Mouse (Mus musculus): ENCODE results near the gene Eme2. TPM values are rescaled to one million over a fixed set of nuclear protein-coding genes. Genes with fewer than 3 reads are reported as not detected.

The Eme2 gene
- polyA plus RNA-seq, 2 experiments from 2014 or later = 19.9 to 41.4 TPM

DNA sequence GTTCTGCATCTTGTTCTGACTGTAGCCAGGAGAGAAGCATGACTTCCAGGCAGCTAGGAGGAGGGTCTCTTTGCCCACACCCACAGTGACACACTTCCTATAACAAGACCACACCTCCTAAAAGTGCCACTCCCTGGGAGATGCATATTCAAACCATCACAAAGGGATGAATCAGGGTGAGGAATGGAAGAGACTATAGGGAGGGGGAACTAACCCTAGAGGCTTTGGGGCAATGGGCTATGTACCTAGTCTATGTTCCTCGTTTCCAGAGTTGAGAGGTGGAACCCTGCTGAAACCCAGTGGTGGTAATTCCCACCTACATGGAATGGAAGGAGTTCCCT, 20.5 kb downstream of the Eme2 start:
- ATAC-seq = no peak

DNA sequence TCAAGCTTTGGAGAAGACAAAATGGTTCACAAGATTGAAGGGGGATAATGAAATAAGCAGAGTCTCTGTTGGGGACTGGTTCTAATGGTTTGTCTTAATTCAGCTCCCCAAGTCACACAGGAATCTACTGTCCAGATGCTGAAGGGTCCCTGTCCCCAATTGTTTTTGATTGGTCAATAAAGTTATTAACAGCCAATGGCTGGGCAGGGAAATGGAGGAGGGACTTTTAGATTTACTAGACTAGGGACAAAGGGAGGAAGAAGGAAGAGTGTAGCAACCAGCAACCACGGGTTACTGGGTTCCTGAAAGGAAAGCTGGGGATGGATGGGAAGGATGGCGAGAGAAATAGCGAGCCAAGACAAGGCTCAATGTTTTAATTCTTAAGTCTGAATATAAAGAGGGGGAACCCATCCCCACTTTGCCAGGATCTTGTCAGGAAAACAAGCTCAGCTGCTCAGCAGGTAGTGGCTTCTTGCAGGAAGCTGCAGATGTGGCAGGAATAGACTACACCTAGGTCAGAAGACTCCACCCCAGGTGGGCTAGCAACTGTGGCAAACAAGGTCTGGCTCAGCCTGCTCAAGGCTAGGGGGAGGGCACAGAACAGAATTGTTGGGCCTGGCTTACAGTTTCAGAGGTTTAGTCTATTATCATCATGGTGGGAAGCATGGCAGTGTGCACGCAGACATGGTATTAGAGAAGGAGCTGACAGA, 21.0 kb downstream of the Eme2 start:
- no peak for ATAC-seq

DNA sequence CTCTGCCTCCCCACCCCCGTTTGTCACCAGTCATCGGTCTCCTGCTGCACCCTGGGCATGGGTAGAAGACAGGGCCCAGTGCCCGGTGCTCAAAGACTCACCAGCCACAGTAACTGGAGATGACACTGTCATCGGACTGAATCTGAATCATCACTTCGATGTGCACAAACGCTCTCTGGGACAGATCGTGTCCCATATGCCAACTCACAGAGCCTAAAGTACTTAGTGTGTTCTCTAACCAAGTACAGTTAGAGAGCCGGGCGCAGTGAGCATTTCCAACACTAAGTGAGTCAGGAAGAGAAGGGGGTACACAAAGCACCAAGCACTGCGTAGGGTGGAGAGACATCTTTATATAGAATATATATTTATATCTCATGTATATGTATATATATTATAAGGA, 27.0 kb downstream of the Eme2 start:
- no peak for ATAC-seq

DNA sequence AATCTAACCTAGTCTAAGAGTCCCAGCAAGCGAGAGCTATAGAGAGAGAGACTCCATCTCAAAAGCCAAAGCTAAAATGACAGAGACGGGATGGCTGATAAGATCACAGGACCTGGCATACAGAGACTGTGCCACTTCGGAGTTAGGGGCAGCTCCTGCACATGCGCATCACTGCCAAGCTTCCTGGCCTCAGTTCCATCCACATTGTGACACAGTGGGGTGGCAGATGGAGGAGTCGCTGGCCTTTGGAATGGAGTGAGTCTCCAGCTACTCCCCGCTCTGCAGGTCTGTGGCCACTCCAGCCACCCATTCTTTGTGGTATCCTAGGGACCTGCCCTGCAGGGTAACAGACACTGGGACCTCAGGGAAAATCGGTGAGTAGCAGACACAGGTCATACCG, 29.1 kb downstream of the Eme2 start, which contains the start of gene Igfals:
Gene Igfals (plus strand): TSS at position 222 of the 400 bp plus-strand sequence.
- ATAC-seq = no peak

DNA sequence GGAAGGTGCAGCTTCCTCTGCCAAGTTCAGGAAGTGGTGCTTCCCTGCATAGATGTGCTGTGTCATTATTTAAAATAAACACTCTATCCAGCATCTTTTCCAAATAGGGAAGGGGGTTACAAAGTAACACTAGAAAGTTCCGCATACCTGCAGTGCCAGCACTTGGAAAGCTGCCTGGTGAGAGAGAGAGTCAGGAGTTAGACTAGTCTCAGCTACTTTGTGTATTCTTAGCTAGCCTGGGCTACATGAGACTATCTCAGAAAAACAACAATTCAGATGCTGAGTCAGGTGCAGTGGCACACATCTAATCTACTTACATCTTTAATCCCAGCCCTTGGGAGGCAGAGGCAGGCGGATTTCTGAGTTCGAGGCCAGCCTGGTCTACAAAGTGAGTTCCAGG, 33.1 kb downstream of the Eme2 start:
- ATAC-seq = no peak

DNA sequence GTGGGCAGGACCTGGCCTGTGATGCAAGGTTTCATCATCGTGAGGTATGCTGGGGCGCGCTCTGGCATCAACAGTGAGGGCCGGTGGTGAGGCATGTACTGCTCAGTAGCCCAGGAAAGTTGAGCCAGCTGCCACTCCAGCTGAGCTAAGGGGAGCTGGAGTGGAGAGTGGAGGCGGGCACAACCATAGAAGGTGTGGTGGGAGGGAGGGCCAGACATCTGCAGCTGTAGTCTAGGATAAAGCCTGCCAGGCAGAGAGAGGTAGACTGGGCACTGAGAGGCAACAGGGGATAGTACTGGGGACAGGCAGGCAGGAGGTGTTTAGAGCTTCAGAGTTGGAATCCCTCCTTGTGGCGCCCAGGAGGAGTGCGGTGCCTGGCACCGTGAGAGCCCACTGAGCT, 34.8 kb downstream of the Eme2 start:
- ATAC-seq = no peak

DNA sequence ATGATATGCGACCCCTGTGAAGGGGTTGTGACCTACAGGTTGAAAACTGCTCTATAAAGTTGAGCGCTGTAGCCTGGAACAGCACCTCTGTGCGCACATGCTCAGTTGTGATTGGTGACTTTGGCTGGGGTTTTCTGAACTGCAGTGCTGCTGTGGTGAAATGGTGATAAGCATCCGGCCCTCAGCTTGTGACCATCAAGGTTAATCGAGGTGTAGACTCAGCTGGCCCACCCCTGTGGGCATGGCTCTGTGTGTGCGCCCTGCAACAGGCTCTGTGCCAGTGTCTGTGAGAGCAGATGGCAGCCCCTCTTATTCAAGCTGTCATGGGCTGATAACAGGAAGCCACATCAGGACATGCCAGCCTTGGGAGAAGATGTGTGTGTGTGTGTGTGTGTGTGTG, 35.9 kb downstream of the Eme2 start:
- no peak for ATAC-seq

DNA sequence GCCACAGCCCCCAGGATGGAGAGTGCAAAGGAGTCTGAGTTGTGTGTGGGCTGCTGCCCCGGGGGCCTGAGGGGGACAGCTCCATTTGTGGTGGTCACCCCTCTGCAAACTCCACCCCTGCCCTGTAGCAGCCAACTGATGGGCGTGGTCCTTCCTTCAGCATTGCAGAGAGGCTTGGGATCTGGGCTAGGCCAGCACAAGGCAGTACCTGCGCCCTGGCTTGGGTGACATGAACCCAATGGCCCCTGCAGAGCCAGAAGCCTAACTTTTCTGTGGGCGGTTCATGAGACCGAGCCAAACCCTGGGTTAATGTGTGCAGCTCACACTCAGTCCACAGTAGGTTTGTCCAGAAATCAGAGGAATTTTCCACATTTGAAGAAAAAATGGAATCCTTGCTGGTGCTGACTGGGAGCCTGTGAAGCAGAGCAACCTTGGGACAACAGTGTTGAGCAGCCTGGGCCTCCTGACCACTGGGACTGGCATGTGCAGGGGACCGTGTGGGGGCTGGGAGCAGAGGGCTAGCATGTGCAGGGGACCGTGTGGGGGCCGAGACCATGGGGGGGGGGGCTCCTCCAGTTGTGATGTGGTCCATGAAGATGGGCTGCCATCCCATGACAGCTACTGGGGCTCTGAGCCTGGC, 36.9 kb downstream of the Eme2 start:
- ATAC-seq = no peak

DNA sequence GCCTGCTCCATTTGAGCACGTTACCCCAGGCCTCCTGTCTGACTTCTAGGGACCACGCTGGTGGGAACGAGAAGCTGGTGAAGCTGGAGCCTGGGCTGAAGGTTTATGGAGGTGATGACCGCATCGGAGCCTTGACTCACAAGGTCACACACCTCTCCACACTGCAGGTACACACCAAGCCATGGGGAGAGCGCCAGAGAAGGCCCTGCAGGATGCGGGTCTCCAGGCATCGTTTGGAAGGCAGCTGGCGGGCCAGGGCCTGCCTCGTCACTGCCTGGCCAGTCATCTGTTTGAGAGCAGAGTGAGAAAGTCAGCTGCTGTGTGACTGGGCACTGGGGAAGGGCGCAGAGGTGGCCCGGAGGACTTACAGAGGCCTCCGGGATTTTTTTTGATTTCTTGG, 38.3 kb downstream of the Eme2 start:
- ATAC-seq = no peak

DNA sequence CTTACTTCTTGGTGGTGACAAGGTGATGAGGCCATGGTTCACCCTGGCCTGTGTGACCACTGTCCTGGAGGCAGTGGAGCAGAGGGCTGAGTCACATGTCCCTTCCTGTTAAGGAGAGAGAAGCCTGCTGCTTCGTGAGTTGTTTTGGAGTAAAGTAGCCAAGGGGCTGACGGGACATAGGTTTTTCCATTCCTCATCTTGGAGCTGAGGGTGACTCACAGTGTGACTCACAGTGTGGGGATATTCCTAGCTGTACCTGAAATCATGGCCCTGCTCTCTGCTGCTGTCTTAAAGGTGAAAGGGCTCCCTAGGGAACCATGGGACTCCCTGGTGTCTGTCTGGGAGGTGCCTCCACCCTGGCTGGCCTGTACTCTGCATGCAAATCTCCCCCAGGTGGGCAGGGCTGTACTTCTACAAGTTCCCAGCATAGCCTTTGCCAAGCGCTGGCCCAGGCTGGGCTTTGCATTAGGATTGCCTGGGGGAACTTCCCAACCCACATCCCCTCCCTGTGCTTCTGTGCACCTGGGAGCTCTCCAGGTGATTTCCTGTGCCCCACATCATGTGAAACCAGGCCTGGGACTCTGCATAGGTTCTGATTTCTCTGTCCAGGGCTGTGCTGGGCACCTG, 38.9 kb downstream of the Eme2 start:
- no peak for ATAC-seq

DNA sequence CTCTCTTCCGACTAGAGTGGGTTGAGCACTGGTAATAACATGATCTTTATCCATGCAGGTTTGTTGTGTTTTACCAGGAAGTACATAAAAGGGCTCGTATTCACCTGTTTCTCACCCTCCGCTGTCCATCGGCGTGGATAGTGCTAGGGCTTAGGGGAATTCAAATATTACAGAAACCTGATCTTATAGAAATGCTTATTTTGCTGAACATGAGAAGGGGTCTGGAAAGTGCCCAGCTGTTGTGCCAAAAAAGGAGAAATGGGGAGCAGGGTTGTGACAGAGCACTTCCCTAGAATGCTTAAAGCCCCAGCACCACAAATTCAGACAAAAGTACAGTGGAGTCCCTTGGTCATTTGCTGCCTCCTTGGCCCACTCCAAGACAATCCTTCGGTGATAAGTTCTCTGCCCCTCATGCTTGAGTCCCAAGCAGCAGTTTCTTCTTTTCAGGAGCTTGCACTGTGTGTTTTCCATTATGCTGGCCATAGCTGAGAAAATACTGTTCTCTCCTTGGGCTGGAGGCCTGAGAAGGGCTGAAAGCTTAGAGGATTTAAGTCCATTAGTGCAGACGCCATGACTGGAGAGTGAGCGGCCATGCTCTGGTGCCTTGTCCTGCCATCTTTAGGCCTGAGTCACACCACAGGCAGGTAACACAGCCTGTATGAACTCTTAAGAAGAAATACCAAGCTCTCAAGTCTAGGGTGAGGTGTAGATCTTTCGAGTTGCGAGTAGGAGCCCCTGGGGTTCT, 43.3 kb downstream of the Eme2 start:
- ATAC-seq = no peak

DNA sequence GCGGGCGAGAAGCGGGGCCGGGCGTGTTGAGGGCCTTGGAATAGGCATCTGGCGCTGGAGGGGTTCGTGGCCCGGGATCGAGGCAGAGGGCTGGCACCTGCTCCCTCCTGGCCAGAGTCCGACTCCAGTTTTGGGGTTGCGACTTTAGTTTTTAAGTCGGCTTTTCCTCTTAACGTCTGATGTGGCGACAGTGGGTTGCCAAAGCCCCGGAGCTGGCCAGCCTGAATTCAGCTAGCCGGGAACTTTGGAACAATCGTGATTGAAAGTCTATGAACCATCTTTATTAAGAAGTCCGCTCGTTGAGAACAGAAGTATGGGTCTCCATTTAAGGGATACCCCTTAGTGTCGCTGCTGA, 44.1 kb downstream of the Eme2 start:
- ATAC-seq = no peak

DNA sequence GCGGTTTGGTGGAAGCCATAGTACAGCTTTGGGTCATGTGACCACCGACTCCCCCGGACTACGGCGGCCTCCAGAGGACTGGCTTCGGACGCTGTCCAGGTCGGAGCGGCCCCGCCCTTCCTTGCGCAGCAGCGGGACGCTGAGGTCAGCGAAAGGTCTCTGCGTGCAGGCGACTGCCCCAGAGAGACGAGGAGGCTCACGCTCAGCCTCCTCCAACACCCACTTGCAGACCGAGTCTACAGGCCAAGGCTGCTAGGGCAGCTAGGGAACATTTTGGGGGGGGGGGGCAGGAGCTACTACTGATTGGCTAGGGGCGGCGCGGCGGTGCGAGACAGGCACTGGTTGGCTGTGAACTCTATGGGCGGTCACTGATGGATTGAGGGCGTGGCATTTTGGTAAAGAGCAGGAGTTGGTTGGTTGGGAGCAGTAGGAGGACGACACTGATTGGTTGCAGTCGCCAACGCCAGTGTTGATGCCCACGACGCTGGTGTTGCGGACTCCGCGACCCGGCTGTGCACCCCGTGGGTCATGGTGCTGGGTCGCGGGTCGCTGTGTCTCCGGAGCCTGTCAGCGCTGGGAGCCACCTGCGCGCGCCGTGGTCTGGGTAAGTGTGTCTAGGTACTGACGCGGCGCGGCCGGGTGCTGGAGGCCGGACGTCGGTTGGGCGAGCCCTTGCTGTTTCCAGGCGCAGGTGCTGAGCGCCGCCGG, 44.7 kb downstream of the Eme2 start, which contains the start of gene Fahd1:
Gene Fahd1 (minus strand): TSS at position 300 of the 708 bp plus-strand sequence.
- ATAC-seq = peak; percentile 98

DNA sequence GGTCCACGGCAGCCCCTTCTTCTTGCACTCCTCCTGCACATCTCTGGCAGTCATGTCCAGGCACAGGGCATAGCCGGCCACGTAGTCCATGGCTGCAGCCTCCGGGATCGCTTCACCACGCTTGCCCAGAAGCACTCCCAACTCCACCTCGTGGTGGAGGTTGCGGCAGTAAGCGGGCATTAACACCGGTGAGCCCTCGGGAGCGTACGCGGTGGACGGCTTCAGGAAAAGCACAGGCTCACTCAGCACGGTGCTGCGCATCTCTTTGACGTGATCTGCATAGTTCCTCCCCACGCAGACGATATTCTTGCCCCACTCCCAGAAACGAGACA, 45.2 kb downstream of the Eme2 start:
- ATAC-seq = peak; percentile 49

DNA sequence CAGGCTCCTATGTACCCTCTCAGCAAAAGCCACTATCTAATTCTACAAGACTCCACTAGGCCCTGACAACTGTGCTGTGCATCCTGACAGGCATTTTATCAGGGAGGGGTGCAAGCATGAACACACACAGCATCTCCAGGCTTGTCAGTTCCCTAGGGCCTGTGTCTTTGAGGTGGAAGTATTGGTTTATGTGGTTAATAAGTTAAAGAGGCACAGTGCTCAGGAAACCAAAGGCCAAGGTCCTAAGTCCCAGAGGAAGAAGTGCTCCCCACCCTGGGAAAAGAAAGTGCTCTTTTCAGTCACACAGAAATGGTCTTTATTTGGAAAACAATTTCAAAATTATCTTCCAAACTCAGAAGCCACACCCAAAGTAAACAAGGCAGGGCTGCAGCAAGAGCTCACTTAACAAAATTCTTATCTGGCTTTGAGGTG, 46.3 kb downstream of the Eme2 start:
- no peak for ATAC-seq

DNA sequence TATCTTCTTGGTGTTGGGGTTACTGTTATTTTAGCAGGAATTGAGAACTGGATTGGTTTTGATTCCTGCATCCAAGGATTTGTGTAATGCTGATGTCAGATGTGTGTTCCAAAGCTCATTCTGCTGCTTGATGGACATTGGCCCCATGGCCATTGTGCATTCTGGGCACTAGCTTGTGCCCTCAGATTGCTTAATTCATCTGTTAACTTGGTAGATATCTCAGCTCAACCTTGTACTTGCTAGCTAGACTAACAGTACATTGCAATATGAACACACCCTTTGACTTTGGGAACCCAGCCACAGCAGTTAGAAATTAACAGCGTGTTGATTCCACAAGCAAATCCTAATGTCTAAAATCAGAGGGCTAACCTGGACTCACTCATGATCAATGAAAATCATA, 47.5 kb downstream of the Eme2 start:
- ATAC-seq = no peak

DNA sequence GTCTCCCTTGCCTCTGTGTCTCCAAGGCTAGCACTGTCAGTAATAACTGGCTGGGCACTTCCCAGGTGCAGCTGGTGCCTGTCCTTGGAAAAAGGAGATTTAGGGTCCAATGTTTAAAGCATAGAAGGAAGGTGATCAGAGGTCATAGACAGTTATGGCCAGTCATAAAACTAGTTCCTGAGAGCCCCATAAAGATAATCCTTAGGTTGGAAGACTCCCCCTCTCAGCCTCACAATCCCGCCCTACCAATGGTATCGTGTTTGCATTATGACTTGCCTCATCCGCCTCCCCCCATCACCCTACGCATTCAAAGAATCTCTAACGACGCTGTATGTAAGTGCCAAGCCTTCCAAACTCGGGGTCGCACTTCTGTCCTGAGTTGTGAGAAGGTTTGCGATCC, 50.4 kb downstream of the Eme2 start:
- ATAC-seq = no peak

DNA sequence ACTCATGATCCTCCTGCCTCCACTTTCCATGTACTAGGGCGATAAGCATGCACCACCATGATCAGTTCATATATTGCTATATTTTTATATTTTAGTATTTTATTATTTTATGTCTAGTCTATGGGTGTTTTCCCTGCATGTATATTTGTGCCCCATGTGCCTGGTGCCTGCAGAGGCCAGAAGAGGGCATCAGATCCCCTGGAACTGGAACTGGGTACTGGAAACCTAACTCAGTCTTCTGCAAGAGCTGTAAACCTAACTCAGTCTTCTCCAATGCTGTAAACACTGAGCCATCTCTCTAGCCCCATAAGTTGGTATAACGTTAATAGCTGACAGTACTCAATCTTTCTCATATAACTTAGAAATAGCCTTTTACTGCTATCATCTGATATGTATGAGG, 52.3 kb downstream of the Eme2 start:
- no peak for ATAC-seq

DNA sequence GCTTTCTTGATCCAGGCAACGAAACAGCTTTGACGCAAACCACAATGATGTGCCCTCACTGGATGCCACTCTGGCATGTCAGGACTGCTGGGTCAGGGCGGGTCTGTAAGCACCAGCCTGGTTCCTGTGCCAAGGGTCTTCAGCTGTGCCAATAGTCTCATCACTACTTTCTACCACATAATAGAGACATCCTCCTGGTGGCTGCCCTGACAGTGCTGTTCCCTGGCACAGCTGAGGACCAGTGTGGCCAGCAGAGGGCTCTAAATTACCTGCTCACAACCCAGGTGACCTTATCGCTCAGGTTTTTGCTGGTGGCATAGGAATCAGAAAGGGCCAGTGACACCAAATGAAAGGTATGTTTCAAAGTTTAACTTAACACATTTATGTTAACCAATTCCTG, 53.8 kb downstream of the Eme2 start:
- ATAC-seq = no peak

DNA sequence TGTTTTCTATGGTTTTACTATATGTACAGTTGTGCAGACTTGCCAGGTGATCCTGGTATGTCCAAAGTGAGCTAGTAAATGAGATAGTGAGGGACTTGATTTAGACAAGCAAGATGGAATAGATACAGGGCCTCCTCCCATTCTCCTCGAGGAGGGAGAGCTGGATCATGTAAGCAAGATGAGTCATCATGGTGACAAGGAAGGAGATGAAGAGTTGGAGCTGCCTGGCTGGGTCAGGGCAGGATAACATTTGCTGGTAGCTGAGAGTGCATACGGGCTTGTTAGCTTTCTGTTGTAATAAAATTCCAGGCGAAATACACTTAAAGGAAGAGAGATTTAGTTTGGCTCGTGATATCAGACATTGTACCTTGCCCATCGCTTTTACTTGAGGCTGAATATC, 54.5 kb downstream of the Eme2 start:
- ATAC-seq = no peak

DNA sequence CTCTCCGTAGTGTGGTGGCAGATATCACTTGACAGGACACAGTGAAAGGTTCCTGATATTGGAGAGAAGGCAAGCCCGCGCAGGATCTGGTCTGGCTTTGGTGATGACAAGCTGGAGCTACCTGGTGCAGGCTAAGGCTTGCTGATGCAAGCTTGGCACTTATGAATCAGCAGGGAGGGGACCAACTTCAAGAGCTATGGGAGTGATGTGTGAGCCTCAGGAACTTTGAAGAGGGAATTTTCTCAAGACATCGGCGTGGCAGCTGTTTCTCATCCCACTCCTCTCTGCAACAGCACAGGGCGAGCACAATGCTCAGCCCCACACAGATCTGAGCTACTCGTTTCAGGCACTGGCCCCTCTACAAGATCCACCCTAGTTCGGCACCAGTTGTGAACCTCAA, 55.0 kb downstream of the Eme2 start, which contains the start of gene Hagh:
Gene Hagh (plus strand): TSS at position 302 of the 400 bp plus-strand sequence.
- ATAC-seq = no peak
